Mouse (Mus musculus) spleen, adult 2 months (tissue): ENCODE measurements around the gene Ly75.

Experiments
- CTCF ChIP-seq: fragments of 200-500 bp; IDR thresholded peaks from 2 replicates; pipeline ENCODE4 v1.5.1; 2011; ENCODE audit warnings: mild to moderate bottlenecking, inconsistent platforms; ENCODE audit not compliant: insufficient read depth, insufficient read length, insufficient replicate concordance; ENCODE audit errors: extremely low read depth
- POLR2A ChIP-seq: fragments of 200-500 bp; IDR thresholded peaks from 2 replicates; pipeline ENCODE4 v1.6.1; 2011; ENCODE audit warnings: low read depth, low read length, inconsistent platforms

GRCm38 (mm10) chr2:60355388-60355683, 27.8 kb downstream of the Ly75 start:
- TF ChIP-seq POLR2A (no peak), CTCF (no peak)
